Mouse (Mus musculus): ENCODE data around the gene Asap3.

- TF ChIP-seq TAL1 (conservative IDR thresholded peaks at IDR 0.05; ENCODE audit: low read depth, low read length) (no peak), CTCF (IDR thresholded peaks at IDR 0.05; ENCODE audit: low read depth, low read length) (no peak), GATA1 (IDR thresholded peaks at IDR 0.05; ENCODE audit: borderline replicate concordance, low read length) (no peak), POLR2AphosphoS5 (IDR thresholded peaks at IDR 0.05; ENCODE audit: insufficient replicate concordance, low read depth, low read length) (no peak), GATA2 (IDR thresholded peaks at IDR 0.05; ENCODE audit: borderline replicate concordance, low read depth, low read length) (no peak)
These were observed 9.4 kb downstream of the Asap3 start for GRCm38 (mm10) chr4:136215576-136215975.
